Mouse (Mus musculus): ENCODE results near the gene Sntb2. TPM values are rescaled to one million over a fixed set of nuclear protein-coding genes. Genes with fewer than 3 reads are reported as not detected.

The Sntb2 gene
- polyA plus RNA-seq, 1 experiment from 2014 or later = 3.6 TPM

GRCm38 (mm10) chr8:106934226-106934977 is 1.1 kb upstream of the Sntb2 start:
- no peak for ATAC-seq
- Histone ChIP-seq H3K9me3 (replicated peaks) (no peaks in the 10 kb centered on the region), H3K27me3 (peaks cover 46% of the 10 kb centered on the region), H3K9ac (no peak overlapping the region), H3K36me3 (ENCODE audit: poor library complexity, severe bottlenecking) (no peaks in the 10 kb centered on the region), H3K4me2 (no peak overlapping the region), H3K4me3 (no peak overlapping the region), H3K27ac (no peak overlapping the region), H3K4me1 (peaks cover 30% of the 10 kb centered on the region)
- WGBS = 73% methylated on average over 16 of the region's 16 CpGs

GRCm38 (mm10) chr8:106935899-106936477 is 438 bp downstream of the Sntb2 start:
- peak; percentile 69 for ATAC-seq
- 0% methylated on average over 41 of the region's 76 CpGs for WGBS
- Histone ChIP-seq H3K4me3 (peak overlapping the region; percentile 71), H3K36me3 (ENCODE audit: poor library complexity, severe bottlenecking) (no peaks in the 10 kb centered on the region), H3K4me1 (peaks cover 30% of the 10 kb centered on the region), H3K27ac (peak overlapping the region; percentile 83), H3K9me3 (replicated peaks) (no peaks in the 10 kb centered on the region), H3K4me2 (peak overlapping the region; percentile 98), H3K9ac (peak overlapping the region; percentile 73), H3K27me3 (peaks cover 56% of the 10 kb centered on the region)

GRCm38 (mm10) chr8:106936478-106937051 is 1.0 kb downstream of the Sntb2 start:
- peaks cover 61% of the 10 kb centered on the region for H3K27me3 ChIP-seq
- H3K4me1 ChIP-seq = peaks cover 30% of the 10 kb centered on the region
- peak overlapping the region; percentile 83; the same call in 1 of the 2 replicates for H3K27ac ChIP-seq
- H3K9ac ChIP-seq = peak overlapping the region; percentile 73
- H3K36me3 ChIP-seq (ENCODE audit: poor library complexity, severe bottlenecking) = no peaks in the 10 kb centered on the region
- H3K4me2 ChIP-seq = peak overlapping the region; percentile 98
- ATAC-seq = peak; percentile 50
- no peaks in the 10 kb centered on the region for H3K9me3 ChIP-seq (replicated peaks)
- H3K4me3 ChIP-seq = peak overlapping the region; percentile 71
- WGBS = under 1% methylated on average over 26 of the region's 26 CpGs

GRCm38 (mm10) chr8:106937081-106937800 is 1.7 kb downstream of the Sntb2 start:
- no peak overlapping the region for H3K27ac ChIP-seq
- WGBS = 48% methylated on average over 14 of the region's 14 CpGs
- peaks cover 29% of the 10 kb centered on the region for H3K4me1 ChIP-seq

GRCm38 (mm10) chr8:106941806-106942205 is 6.3 kb downstream of the Sntb2 start:
- Histone ChIP-seq H3K27ac (no peak overlapping the region), H3K4me3 (no peak overlapping the region), H3K4me2 (no peak overlapping the region), H3K27me3 (peaks cover 44% of the 10 kb centered on the region), H3K9me3 (replicated peaks) (no peaks in the 10 kb centered on the region), H3K4me1 (peaks cover 23% of the 10 kb centered on the region), H3K9ac (no peak overlapping the region), H3K36me3 (ENCODE audit: poor library complexity, severe bottlenecking) (no peaks in the 10 kb centered on the region)
- WGBS = 89% methylated on average over 3 of the region's 3 CpGs
- no peak for ATAC-seq

More at GRCm38 (mm10) chr8:106937081-106937800, 1.7 kb downstream of the Sntb2 start:
- H3K36me3 ChIP-seq (ENCODE audit: poor library complexity, severe bottlenecking) = no peaks in the 10 kb centered on the region
- peak overlapping the region; percentile 71 for H3K4me3 ChIP-seq
- peaks cover 60% of the 10 kb centered on the region for H3K27me3 ChIP-seq
- H3K4me2 ChIP-seq = peak overlapping the region; percentile 98
- no peak for ATAC-seq
- no peaks in the 10 kb centered on the region for H3K9me3 ChIP-seq (replicated peaks)
- H3K9ac ChIP-seq = peak overlapping the region; percentile 73

GRCm38 (mm10) chr8:106943874-106944418 is 8.4 kb downstream of the Sntb2 start:
- 93% methylated on average over 3 of the region's 3 CpGs for WGBS
- H3K36me3 ChIP-seq (ENCODE audit: poor library complexity, severe bottlenecking) = no peaks in the 10 kb centered on the region
- peaks cover 25% of the 10 kb centered on the region for H3K27me3 ChIP-seq
- H3K9ac ChIP-seq = no peak overlapping the region
- H3K27ac ChIP-seq = no peak overlapping the region
- H3K9me3 ChIP-seq (replicated peaks) = no peaks in the 10 kb centered on the region
- peaks cover 9% of the 10 kb centered on the region for H3K4me1 ChIP-seq
- H3K4me3 ChIP-seq = no peak overlapping the region
- H3K4me2 ChIP-seq = no peak overlapping the region
- no peak for ATAC-seq

- Histone ChIP-seq H3K4me2 (no peak overlapping the region), H3K9me3 (replicated peaks) (no peaks in the 10 kb centered on the region), H3K4me3 (no peak overlapping the region), H3K27ac (peak overlapping the region; percentile 44), H3K36me3 (ENCODE audit: poor library complexity, severe bottlenecking) (no peaks in the 10 kb centered on the region), H3K9ac (no peak overlapping the region), H3K4me1 (peaks cover 9% of the 10 kb centered on the region), H3K27me3 (peaks cover 17% of the 10 kb centered on the region)
- ATAC-seq = no peak
- 72% methylated on average over 3 of the region's 3 CpGs for WGBS
These were observed 9.2 kb downstream of the Sntb2 start for GRCm38 (mm10) chr8:106944756-106945155.

- no peaks in the 10 kb centered on the region for H3K36me3 ChIP-seq (ENCODE audit: poor library complexity, severe bottlenecking)
- H3K27ac ChIP-seq = no peak overlapping the region
- WGBS = 86% methylated on average over 3 of the region's 3 CpGs
- H3K4me3 ChIP-seq = no peak overlapping the region
- H3K9ac ChIP-seq = no peak overlapping the region
- H3K4me2 ChIP-seq = no peak overlapping the region
- ATAC-seq = no peak
- H3K4me1 ChIP-seq = peaks cover 9% of the 10 kb centered on the region
- H3K9me3 ChIP-seq (replicated peaks) = no peaks in the 10 kb centered on the region
- 0 out of 2 replicates have a peak, but pooled peaks cover 3% of the 10 kb centered on the region for H3K27me3 ChIP-seq
These were observed 13.2 kb downstream of the Sntb2 start for GRCm38 (mm10) chr8:106948678-106949243.

GRCm38 (mm10) chr8:106951707-106952106 is 16.2 kb downstream of the Sntb2 start:
- H3K4me1 ChIP-seq = no peaks in the 10 kb centered on the region
- H3K4me2 ChIP-seq = no peak overlapping the region
- no peak overlapping the region for H3K9ac ChIP-seq
- no peak overlapping the region for H3K27ac ChIP-seq
- no peaks in the 10 kb centered on the region for H3K9me3 ChIP-seq (replicated peaks)
- no peaks in the 10 kb centered on the region for H3K27me3 ChIP-seq
- WGBS = 70% methylated on average over 4 of the region's 4 CpGs
- no peaks in the 10 kb centered on the region for H3K36me3 ChIP-seq (ENCODE audit: poor library complexity, severe bottlenecking)
- no peak for ATAC-seq
- no peak overlapping the region for H3K4me3 ChIP-seq

- Histone ChIP-seq H3K4me3 (no peak overlapping the region), H3K27ac (no peak overlapping the region), H3K9me3 (replicated peaks) (no peaks in the 10 kb centered on the region), H3K9ac (no peak overlapping the region), H3K4me1 (no peaks in the 10 kb centered on the region), H3K27me3 (no peaks in the 10 kb centered on the region), H3K4me2 (no peak overlapping the region), H3K36me3 (ENCODE audit: poor library complexity, severe bottlenecking) (no peaks in the 10 kb centered on the region)
- no peak for ATAC-seq
- WGBS = 83% methylated on average over 4 of the region's 4 CpGs
These were observed 18.0 kb downstream of the Sntb2 start for GRCm38 (mm10) chr8:106953571-106953970.

GRCm38 (mm10) chr8:106957086-106957485 is 21.5 kb downstream of the Sntb2 start:
- no peak for ATAC-seq
- WGBS = 98% methylated on average over 3 of the region's 3 CpGs

More at GRCm38 (mm10) chr8:106957086-106957485, 21.5 kb downstream of the Sntb2 start:
- Histone ChIP-seq H3K27ac (no peak overlapping the region), H3K9me3 (replicated peaks) (no peaks in the 10 kb centered on the region), H3K27me3 (no peaks in the 10 kb centered on the region), H3K4me3 (no peak overlapping the region), H3K4me1 (no peaks in the 10 kb centered on the region), H3K4me2 (no peak overlapping the region), H3K9ac (no peak overlapping the region), H3K36me3 (ENCODE audit: poor library complexity, severe bottlenecking) (no peaks in the 10 kb centered on the region)
